Comparison of ENCODE assay signal across 10 mouse cellular contexts in genomic region chr3:85842177-85842880, GRCm38 (mm10). TPM values are rescaled to one million over a fixed set of nuclear protein-coding genes. Genes with fewer than 3 reads are reported as not detected.
A peak's percentile ranks its signal among the peaks of the same experiment; 100 is the strongest.
DNase-seq lines count a peak whose midpoint lies in the region; ATAC-seq lines count a peak whose summit lies in the region.
"Had no signal": no experiment of that assay in that cellular context is flagged by ENCODE, and none has a peak within 500 bp of the region (broad histone marks: within the 10 kb centered on the region; RNA-seq: fewer than 3 reads in every experiment).

No protein-coding gene starts in this region.

- H3K9ac ChIP-seq in kidney, embryonic 14.5 days (ENCODE audit: low read depth, low read length) = no peak overlapping the region; the same call in 1 of the 2 replicates
- peak overlapping the region; percentile 13; the same call in 1 of the 2 replicates for H3K9ac ChIP-seq in embryonic facial prominence, embryonic 11.5 days (replicated peaks; ENCODE audit: low read length)
- peak overlapping the region; percentile 44; the same call in 1 of the 2 replicates for H3K9ac ChIP-seq in heart, embryonic 14.5 days (ENCODE audit: low read length)
- no peak overlapping the region for H3K9ac ChIP-seq in limb, embryonic 15.5 days

- peak; percentile 24; the same call in 1 of the 2 replicates for ATAC-seq in kidney, embryonic 14.5 days (ENCODE audit: low FRiP score, low TSS enrichment)
- ATAC-seq in embryonic facial prominence, embryonic 11.5 days (replicated peaks; ENCODE audit: insufficient number of reproducible peaks, low FRiP score, low TSS enrichment, low read depth) = no peak
- ATAC-seq in heart, embryonic 14.5 days (ENCODE audit: insufficient number of reproducible peaks, insufficient read depth, low FRiP score, low read depth) = no peak
- ATAC-seq in limb, embryonic 15.5 days (ENCODE audit: insufficient number of reproducible peaks, low FRiP score, low TSS enrichment, low read depth) = peak; percentile 77; the same call in 1 of the 2 replicates

- no peak overlapping the region for H3K4me2 ChIP-seq in kidney, embryonic 14.5 days (replicated peaks; ENCODE audit: low read depth, low read length)
- H3K4me2 ChIP-seq in embryonic facial prominence, embryonic 11.5 days (ENCODE audit: low read depth, low read length) = no peak overlapping the region
- peak overlapping the region; percentile 38 for H3K4me2 ChIP-seq in heart, embryonic 14.5 days (ENCODE audit: low read length)
- peak overlapping the region; percentile 17 for H3K4me2 ChIP-seq in limb, embryonic 15.5 days

- no peaks in the 10 kb centered on the region for H3K9me3 ChIP-seq in kidney, embryonic 14.5 days (ENCODE audit: control insufficient read depth, low read length)
- no peaks in the 10 kb centered on the region for H3K9me3 ChIP-seq in embryonic facial prominence, embryonic 11.5 days (replicated peaks; ENCODE audit: control insufficient read depth, low read length)
- H3K9me3 ChIP-seq in heart, embryonic 14.5 days (ENCODE audit: control insufficient read depth, low read length) = no peaks in the 10 kb centered on the region
- H3K9me3 ChIP-seq in limb, embryonic 15.5 days = no peaks in the 10 kb centered on the region

- peaks cover 14% of the 10 kb centered on the region for H3K4me1 ChIP-seq in kidney, embryonic 14.5 days (ENCODE audit: control insufficient read depth, insufficient read depth, low read length)
- no peaks in the 10 kb centered on the region; the same call in 1 of the 2 replicates for H3K4me1 ChIP-seq in embryonic facial prominence, embryonic 11.5 days (ENCODE audit: control insufficient read depth, insufficient read depth, low read length)
- peaks cover 9 to 15% of the 10 kb centered on the region in 2 experiments for H3K4me1 ChIP-seq in heart, embryonic 14.5 days (ENCODE audit: control insufficient read depth in 2 of 2, insufficient read depth in 2 of 2, low read length in 2 of 2)
- H3K4me1 ChIP-seq in limb, embryonic 15.5 days = peaks cover 17% of the 10 kb centered on the region

- no peaks in the 10 kb centered on the region for H3K27me3 ChIP-seq in kidney, embryonic 14.5 days (ENCODE audit: control insufficient read depth, insufficient read depth, low read length)
- no peaks in the 10 kb centered on the region for H3K27me3 ChIP-seq in embryonic facial prominence, embryonic 11.5 days (ENCODE audit: control insufficient read depth, insufficient read depth, low read length)
- H3K27me3 ChIP-seq in heart, embryonic 14.5 days (ENCODE audit: control insufficient read depth, insufficient read depth, low read length) = no peaks in the 10 kb centered on the region
- no peaks in the 10 kb centered on the region for H3K27me3 ChIP-seq in limb, embryonic 15.5 days

- H3K36me3 ChIP-seq in kidney, embryonic 14.5 days (ENCODE audit: control insufficient read depth, insufficient read depth, low read length) = no peaks in the 10 kb centered on the region
- H3K36me3 ChIP-seq in embryonic facial prominence, embryonic 11.5 days (replicated peaks; ENCODE audit: control insufficient read depth, insufficient read depth, low read depth, low read length) = no peaks in the 10 kb centered on the region
- H3K36me3 ChIP-seq in heart, embryonic 14.5 days (ENCODE audit: control insufficient read depth, insufficient read depth, low read length) = no peaks in the 10 kb centered on the region
- H3K36me3 ChIP-seq in limb, embryonic 15.5 days = no peaks in the 10 kb centered on the region

- 18% methylated on average over 9 of the region's 9 CpGs for WGBS in kidney, embryonic 14.5 days
- 40% methylated on average over 9 of the region's 9 CpGs for WGBS in embryonic facial prominence, embryonic 11.5 days
- WGBS in heart, embryonic 14.5 days = 25% methylated on average over 9 of the region's 9 CpGs
- WGBS in limb, embryonic 15.5 days = 13% methylated on average over 9 of the region's 9 CpGs

- no peak overlapping the region for H3K4me3 ChIP-seq in kidney, embryonic 14.5 days (ENCODE audit: low read length)
- no peak overlapping the region for H3K4me3 ChIP-seq in embryonic facial prominence, embryonic 11.5 days (ENCODE audit: low read depth, low read length)
- H3K4me3 ChIP-seq in heart, embryonic 14.5 days (ENCODE audit: control insufficient read depth in 1 of 2, insufficient read depth in 1 of 2, low read depth in 1 of 2, low read length in 2 of 2) = no peak overlapping the region
- no peak overlapping the region for H3K4me3 ChIP-seq in limb, embryonic 15.5 days
- H3K4me3 ChIP-seq: left cerebral cortex, adult 2 months had no signal

- DNase-seq in kidney, postnatal 36 days = no peak
- DNase-seq in embryonic facial prominence, embryonic 11.5 days (ENCODE audit: low spot score) = no peak
- DNase-seq in adrenal gland, adult 8-10 months = no peak
- no peak for DNase-seq in spleen, adult 18-20 months

- H3K27ac ChIP-seq in kidney, embryonic 14.5 days (ENCODE audit: low read depth, low read length) = peak overlapping the region; percentile 84; the same call in 1 of the 2 replicates
- no peak overlapping the region for H3K27ac ChIP-seq in embryonic facial prominence, embryonic 11.5 days (replicated peaks; ENCODE audit: low read depth, low read length)
- peak overlapping the region; percentile 79 to 87 for H3K27ac ChIP-seq in heart, embryonic 14.5 days (replicated peaks in 1 of 2; ENCODE audit: control insufficient read depth in 1 of 2, insufficient read depth in 1 of 2, low read depth in 2 of 2, low read length in 2 of 2)
- H3K27ac ChIP-seq in limb, embryonic 15.5 days = peak overlapping the region; percentile 78
- H3K27ac ChIP-seq: left cerebral cortex, adult 2 months; macrophage had no signal

RNA-seq across cellular contexts. Expression of gene Fam160a1, which starts 25.2 kb away (rescaled TPM):
- 3.0 and 5.9 TPM in 2 replicates for polyA plus RNA-seq in kidney, embryonic 14.5 days (2014; fragmentation: Nextera tagmentation; extraction: Ambion mirVana)
- polyA plus RNA-seq in embryonic facial prominence, embryonic 11.5 days (2014; fragmentation: Nextera tagmentation; extraction: Ambion mirVana) = 1.6 TPM in 2 replicates
- polyA plus RNA-seq in heart, embryonic 14.5 days (2014; fragmentation: Nextera tagmentation; extraction: Ambion mirVana) = 7.4 TPM in 2 replicates
- 9.5 and 10.9 TPM in 2 replicates for polyA plus RNA-seq in limb, embryonic 15.5 days (2015; fragmentation: Nextera tagmentation; extraction: Ambion mirVana)
- 10 to 100 TPM in 2 of 4 experiments, 1 to 10 TPM in 2; 8.3 to 14.5 (median 11.7) TPM for total RNA-seq in adrenal gland, adult 8-10 months (2022)
- total RNA-seq: hematopoietic stem cell, adult 5-6 weeks had no signal
- polyA plus RNA-seq: macrophage had no signal

RNA-seq across cellular contexts. Expression of gene Glt28d2, which starts 45.0 kb away (rescaled TPM):
- 1.8 and 2.6 TPM in 2 replicates for polyA plus RNA-seq in kidney, embryonic 14.5 days (2014; fragmentation: Nextera tagmentation; extraction: Ambion mirVana)
- 0.86 and 0.94 TPM in 2 replicates for polyA plus RNA-seq in embryonic facial prominence, embryonic 11.5 days (2014; fragmentation: Nextera tagmentation; extraction: Ambion mirVana)
- polyA plus RNA-seq in heart, embryonic 14.5 days (2014; fragmentation: Nextera tagmentation; extraction: Ambion mirVana) = 2.2 and 2.4 TPM in 2 replicates
- 4.2 and 4.4 TPM in 2 replicates for polyA plus RNA-seq in limb, embryonic 15.5 days (2015; fragmentation: Nextera tagmentation; extraction: Ambion mirVana)
- total RNA-seq in adrenal gland, adult 8-10 months (2022) = 1 to 10 TPM; 1.9 to 3.7 (median 2.8) TPM
- polyA plus RNA-seq: macrophage had no signal

RNA-seq across cellular contexts. Expression of gene Gm37240, which starts 45.0 kb away (rescaled TPM):
- polyA plus RNA-seq in kidney, embryonic 14.5 days (2014; fragmentation: Nextera tagmentation; extraction: Ambion mirVana) = 5.8 and 15.1 TPM in 2 replicates
- 2.0 and 3.2 TPM in 2 replicates for polyA plus RNA-seq in embryonic facial prominence, embryonic 11.5 days (2014; fragmentation: Nextera tagmentation; extraction: Ambion mirVana)
- 12.3 and 19.4 TPM in 2 replicates for polyA plus RNA-seq in heart, embryonic 14.5 days (2014; fragmentation: Nextera tagmentation; extraction: Ambion mirVana)
- polyA plus RNA-seq in limb, embryonic 15.5 days (2015; fragmentation: Nextera tagmentation; extraction: Ambion mirVana) = 14.9 and 15.2 TPM in 2 replicates
- total RNA-seq in adrenal gland, adult 8-10 months (2022) = 1 to 10 TPM; 5.4 to 9.8 (median 7.2) TPM
- total RNA-seq: hematopoietic stem cell, adult 5-6 weeks had no signal
- polyA plus RNA-seq: macrophage had no signal

Comparison
In these comparisons a context has a peak if more than half of its experiments do, and no peak if none do; other contexts are left out.
1. ATAC-seq: peak in kidney, embryonic 14.5 days (single experiment) and limb, embryonic 15.5 days (single experiment); none in embryonic facial prominence, embryonic 11.5 days (single experiment) and heart, embryonic 14.5 days (single experiment).
2. H3K4me2 ChIP-seq: peak in heart, embryonic 14.5 days (single experiment) and limb, embryonic 15.5 days (single experiment); none in kidney, embryonic 14.5 days (single experiment) and embryonic facial prominence, embryonic 11.5 days (single experiment).
3. H3K9ac ChIP-seq: peak in embryonic facial prominence, embryonic 11.5 days (single experiment) and heart, embryonic 14.5 days (single experiment); none in kidney, embryonic 14.5 days (single experiment) and limb, embryonic 15.5 days (single experiment).